Mouse (Mus musculus) lung, adult 2 months (tissue): ENCODE measurements around the gene Ccdc88c. TPM values are rescaled to one million over a fixed set of nuclear protein-coding genes. Genes with fewer than 3 reads are reported as not detected.

Experiments
- DNase-seq: peaks from one replicate; pipeline ENCODE4 v3.0.0; 2022
- H3K4me1 ChIP-seq: fragments of 200-500 bp; 2 replicates; pipeline ENCODE4 v1.6.1; 2011; ENCODE audit warnings: low read length; ENCODE audit not compliant: control insufficient read depth, insufficient read depth
- H3K4me3 ChIP-seq: fragments of 200-500 bp; replicated peaks from 2 replicates; pipeline ENCODE3; 2011; ENCODE audit warnings: low read depth, mild to moderate bottlenecking, control low read depth, low read length; ENCODE audit errors: extremely low read depth
- CTCF ChIP-seq: fragments of 200-500 bp; IDR thresholded peaks from 2 replicates; pipeline ENCODE4 v1.5.1; 2011; ENCODE audit warnings: mild to moderate bottlenecking, low read length, control low read depth; ENCODE audit not compliant: insufficient read depth
- POLR2A ChIP-seq: fragments of 200-500 bp; IDR thresholded peaks from 2 replicates; pipeline ENCODE4 v1.6.1; 2011; ENCODE audit warnings: low read depth, mild to moderate bottlenecking, control low read depth, low read length, borderline replicate concordance; ENCODE audit errors: extremely low read depth
- WGBS: fragments of 180-500 bp; shearing (Covaris S2); methylation state at CpG from one replicate; pipeline ENCODE4 v1.1.7; 2018; 5-methylcytosine and 5-hydroxymethylcytosine counted together
- polyA plus RNA-seq: library from polyadenylated mRNA; depleted of rRNA; stranded (reverse); fragments of >200 nt; gene quantifications from 2 replicates; pipeline ENCODE4 v1.2.3, GENCODE M21; 2012

Ccdc88c gene
- polyA plus RNA-seq, 1 experiment, result 19.7 TPM

- no peak overlapping the region for H3K4me3 ChIP-seq
- WGBS, result 74% methylated on average over 8 of the region's 8 CpGs
- TF ChIP-seq CTCF, result no peak
- no peak for TF ChIP-seq POLR2A
- H3K4me1 ChIP-seq, result peaks cover 21% of the 10 kb centered on the region
- no peak for DNase-seq
Measured at GRCm38 (mm10) chr12:101013078-101013665, 15.7 kb downstream of the Ccdc88c start.

- TF ChIP-seq POLR2A (no peak), CTCF (no peak)
- Histone ChIP-seq H3K4me1 (peaks cover 18% of the 10 kb centered on the region), H3K4me3 (no peak overlapping the region)
- 34% methylated on average over 17 of the region's 17 CpGs for WGBS
- DNase-seq, result no peak
Measured at GRCm38 (mm10) chr12:101012197-101013077, 16.4 kb downstream of the Ccdc88c start.

GRCm38 (mm10) chr12:101011017-101011416 lies 17.8 kb downstream of the Ccdc88c start:
- TF ChIP-seq POLR2A (no peak), CTCF (no peak)
- DNase-seq, result no peak
- Histone ChIP-seq H3K4me1 (peaks cover 16% of the 10 kb centered on the region), H3K4me3 (no peak overlapping the region)
- WGBS, result 76% methylated on average over 7 of the region's 7 CpGs

GRCm38 (mm10) chr12:101010148-101010920 lies 18.5 kb downstream of the Ccdc88c start:
- 58% methylated on average over 10 of the region's 10 CpGs for whole genome bisulfite sequencing
- H3K4me3 ChIP-seq, result no peak overlapping the region
- H3K4me1 ChIP-seq, result peaks cover 13% of the 10 kb centered on the region
- no peak for DNase-seq
- TF ChIP-seq POLR2A (no peak), CTCF (no peak)

- TF ChIP-seq POLR2A, result no peak
- no peak for DNase-seq
- 66% methylated on average over 4 of the region's 4 CpGs for WGBS
- no peak overlapping the region for H3K4me3 ChIP-seq
- H3K4me1 ChIP-seq, result peaks cover 13% of the 10 kb centered on the region
Measured at GRCm38 (mm10) chr12:101009225-101009624, 19.6 kb downstream of the Ccdc88c start.

- WGBS, result 71% methylated on average over 4 of the region's 4 CpGs
- no peak for DNase-seq
- TF ChIP-seq CTCF (no peak), POLR2A (no peak)
- Histone ChIP-seq H3K4me1 (peaks cover 13% of the 10 kb centered on the region), H3K4me3 (no peak overlapping the region)
Measured at GRCm38 (mm10) chr12:101008648-101009047, 20.2 kb downstream of the Ccdc88c start.

- TF ChIP-seq POLR2A (no peak), CTCF (no peak)
- Histone ChIP-seq H3K4me3 (no peak overlapping the region), H3K4me1 (peaks cover 15% of the 10 kb centered on the region)
- 49% methylated on average over 10 of the region's 10 CpGs for WGBS
- no peak for DNase-seq
Measured at GRCm38 (mm10) chr12:101007968-101008481, 20.8 kb downstream of the Ccdc88c start.

- TF ChIP-seq CTCF (no peak), POLR2A (no peak)
- Histone ChIP-seq H3K4me3 (no peak overlapping the region), H3K4me1 (peaks cover 13% of the 10 kb centered on the region)
- 56% methylated on average over 9 of the region's 9 CpGs for WGBS
- no peak for DNase-seq
Measured at GRCm38 (mm10) chr12:101007427-101007826, 21.4 kb downstream of the Ccdc88c start.
